In the genomic region with DNA sequence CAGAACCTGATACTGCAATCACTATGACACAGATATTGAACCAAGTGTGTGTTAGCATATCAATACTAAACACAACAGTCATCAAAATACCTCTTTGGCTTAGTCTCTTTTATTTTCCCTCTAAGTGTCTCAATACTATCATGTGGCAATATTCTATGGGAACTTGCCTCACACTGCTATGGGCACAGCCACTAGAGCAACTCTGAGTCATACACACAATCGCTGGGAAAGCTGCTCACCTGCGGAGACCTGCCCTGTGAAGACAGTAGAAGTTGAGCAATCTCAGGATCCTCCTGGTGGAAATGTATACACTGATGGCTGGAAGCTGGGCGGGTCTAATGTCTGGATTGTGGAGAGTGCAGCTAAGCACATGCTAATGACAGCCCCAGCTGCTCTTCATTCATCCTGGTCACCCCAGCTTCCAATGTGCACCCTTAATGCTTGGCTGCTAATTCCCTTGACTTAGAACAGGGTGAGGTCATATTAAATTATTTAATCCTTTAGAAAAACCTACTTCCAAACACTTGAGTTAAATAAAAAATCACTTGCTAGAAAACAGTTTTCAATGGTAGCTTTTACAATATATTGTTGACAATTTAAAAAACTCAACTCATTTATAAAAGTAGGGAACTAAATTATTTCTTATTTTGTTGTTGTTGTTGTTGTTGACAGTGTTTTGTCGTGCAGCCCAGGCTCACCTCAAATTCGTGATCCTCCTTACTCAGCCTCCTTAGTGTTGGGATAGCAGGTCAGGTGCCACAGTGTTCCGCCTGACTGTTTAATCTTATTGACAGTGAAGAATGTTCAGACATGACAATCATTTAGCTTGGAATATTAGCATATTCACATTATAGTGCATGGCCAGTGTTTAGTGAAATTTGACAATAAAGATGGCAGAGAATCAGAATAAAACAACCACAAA, we compare ENCODE assay signal across 17 mouse cellular contexts.
DNase-seq lines count a peak whose midpoint lies in the region; ATAC-seq and TF ChIP-seq lines count a peak whose summit lies in the region.
"Had no signal": no experiment of that assay in that cellular context is flagged by ENCODE, and none has a peak within 500 bp of the region (broad histone marks: within the 10 kb centered on the region; RNA-seq: fewer than 3 reads in every experiment).

No protein-coding gene starts in this region.

- no peaks in the 10 kb centered on the region for H3K36me3 ChIP-seq in intestine, embryonic 16.5 days (ENCODE audit: control insufficient read depth, insufficient read depth, low read length)
- no peaks in the 10 kb centered on the region for H3K36me3 ChIP-seq in intestine, embryonic 15.5 days
- H3K36me3 ChIP-seq in neural tube, embryonic 14.5 days (ENCODE audit: control insufficient read depth, insufficient read depth, low read length) = no peaks in the 10 kb centered on the region
- no peaks in the 10 kb centered on the region for H3K36me3 ChIP-seq in intestine, postnatal 0 days (ENCODE audit: control insufficient read depth, insufficient read depth)
- no peaks in the 10 kb centered on the region for H3K36me3 ChIP-seq in stomach, postnatal 0 days (ENCODE audit: control insufficient read depth, insufficient read depth, low read length)
- H3K36me3 ChIP-seq: heart, embryonic 13.5 days had no signal

- H3K27ac ChIP-seq in intestine, embryonic 16.5 days (ENCODE audit: low read length) = no peak overlapping the region
- H3K27ac ChIP-seq in intestine, embryonic 15.5 days = no peak overlapping the region
- H3K27ac ChIP-seq in neural tube, embryonic 14.5 days (ENCODE audit: low read depth, low read length) = no peak overlapping the region
- no peak overlapping the region for H3K27ac ChIP-seq in intestine, postnatal 0 days (ENCODE audit: low read depth, low read length)
- H3K27ac ChIP-seq in stomach, postnatal 0 days (replicated peaks) = no peak overlapping the region
- H3K27ac ChIP-seq: heart, embryonic 13.5 days had no signal

- no peak overlapping the region for H3K4me2 ChIP-seq in intestine, embryonic 16.5 days (ENCODE audit: low read depth, low read length)
- H3K4me2 ChIP-seq in intestine, embryonic 15.5 days (replicated peaks) = no peak overlapping the region
- no peak overlapping the region for H3K4me2 ChIP-seq in neural tube, embryonic 14.5 days (ENCODE audit: low read depth, low read length)
- no peak overlapping the region for H3K4me2 ChIP-seq in intestine, postnatal 0 days (replicated peaks; ENCODE audit: low read depth)
- H3K4me2 ChIP-seq in stomach, postnatal 0 days (replicated peaks; ENCODE audit: low read depth) = no peak overlapping the region

- intact Hi-C loops in left cerebral cortex, postnatal 25 days (cut with DNase I) = loop anchor here (1.0 to 5.0 kb wide), 2 partner anchors 75 to 381 kb away; no protein-coding TSS in a partner anchor

- no peak overlapping the region for H3K4me3 ChIP-seq in intestine, embryonic 16.5 days (ENCODE audit: low read length)
- no peak overlapping the region for H3K4me3 ChIP-seq in intestine, embryonic 15.5 days (replicated peaks)
- no peak overlapping the region for H3K4me3 ChIP-seq in neural tube, embryonic 14.5 days (ENCODE audit: low read depth, low read length)
- no peak overlapping the region for H3K4me3 ChIP-seq in intestine, postnatal 0 days (ENCODE audit: low read depth, low read length)
- no peak overlapping the region for H3K4me3 ChIP-seq in stomach, postnatal 0 days (ENCODE audit: low read depth, low read length)
- H3K4me3 ChIP-seq: heart, embryonic 13.5 days had no signal

- H3K9me3 ChIP-seq in intestine, embryonic 16.5 days (ENCODE audit: control insufficient read depth, low read length) = no peaks in the 10 kb centered on the region
- H3K9me3 ChIP-seq in intestine, embryonic 15.5 days = no peaks in the 10 kb centered on the region
- no peaks in the 10 kb centered on the region for H3K9me3 ChIP-seq in neural tube, embryonic 14.5 days (ENCODE audit: control insufficient read depth, low read length)
- no peaks in the 10 kb centered on the region for H3K9me3 ChIP-seq in intestine, postnatal 0 days (ENCODE audit: control insufficient read depth)
- no peaks in the 10 kb centered on the region for H3K9me3 ChIP-seq in stomach, postnatal 0 days (ENCODE audit: control insufficient read depth, low read length)
- H3K9me3 ChIP-seq: heart, embryonic 13.5 days had no signal

- TF ChIP-seq EP300 in stomach, postnatal 0 days (optimal IDR thresholded peaks at IDR 0.05) = no peak

- ATAC-seq in intestine, embryonic 16.5 days = peak; percentile 69
- no peak; the same call in 1 of the 2 replicates for ATAC-seq in intestine, embryonic 15.5 days
- ATAC-seq in neural tube, embryonic 14.5 days (ENCODE audit: low read depth) = peak; percentile 44; the same call in 1 of the 2 replicates
- peak; percentile 89 for ATAC-seq in intestine, postnatal 0 days
- peak; percentile 57; the same call in 1 of the 2 replicates for ATAC-seq in stomach, postnatal 0 days (ENCODE audit: low FRiP score, low TSS enrichment)
- ATAC-seq: inflammation-experienced regulatory T-cells, adult 6 months had no signal

- whole genome bisulfite sequencing in intestine, embryonic 16.5 days = 67% methylated on average over 6 of the region's 6 CpGs
- 68% methylated on average over 6 of the region's 6 CpGs for WGBS in intestine, embryonic 15.5 days
- WGBS in neural tube, embryonic 14.5 days = 76% methylated on average over 6 of the region's 6 CpGs
- 63% methylated on average over 6 of the region's 6 CpGs for WGBS in intestine, postnatal 0 days
- WGBS in stomach, postnatal 0 days = 64% methylated on average over 6 of the region's 6 CpGs

- H3K9ac ChIP-seq in intestine, embryonic 16.5 days (ENCODE audit: low read depth, low read length) = no peak overlapping the region
- H3K9ac ChIP-seq in intestine, embryonic 15.5 days = no peak overlapping the region
- H3K9ac ChIP-seq in neural tube, embryonic 14.5 days (replicated peaks; ENCODE audit: low read depth, low read length) = no peak overlapping the region
- no peak overlapping the region for H3K9ac ChIP-seq in intestine, postnatal 0 days (ENCODE audit: low read depth, low read length)
- no peak overlapping the region for H3K9ac ChIP-seq in stomach, postnatal 0 days (ENCODE audit: low read length)
- H3K9ac ChIP-seq: heart, embryonic 13.5 days had no signal

- no peak for DNase-seq in neural tube, embryonic 10.5 days (ENCODE audit: extremely low spot score, low spot score)
- DNase-seq in stomach, postnatal 0 days (ENCODE audit: low spot score) = no peak
- DNase-seq in left cerebral cortex, postnatal 25 days (ENCODE audit: low spot score in 2 of 2) = no peak
- DNase-seq in lung, postnatal 10 days = no peak
- DNase-seq: cerebellum, adult 9-10 months; embryo, embryonic 11 days; gastrocnemius, postnatal 36 days; heart, postnatal 4 days; layer of hippocampus, adult 9-11 months; right cerebral cortex, postnatal 4 days; thymus, adult 18-20 months had no signal

- no peak for TF ChIP-seq CTCF in intestine, postnatal 0 days (IDR thresholded peaks at IDR 0.05; ENCODE audit: low read depth)
- no peak for TF ChIP-seq CTCF in stomach, postnatal 0 days (IDR thresholded peaks at IDR 0.05; ENCODE audit: low read depth)

- H3K4me1 ChIP-seq in intestine, embryonic 16.5 days (ENCODE audit: control insufficient read depth, insufficient read depth, low read length) = no peaks in the 10 kb centered on the region
- no peaks in the 10 kb centered on the region for H3K4me1 ChIP-seq in intestine, embryonic 15.5 days (replicated peaks)
- no peaks in the 10 kb centered on the region for H3K4me1 ChIP-seq in neural tube, embryonic 14.5 days (ENCODE audit: control insufficient read depth, insufficient read depth, low read length)
- H3K4me1 ChIP-seq in intestine, postnatal 0 days (replicated peaks; ENCODE audit: control insufficient read depth, insufficient read depth, low read length) = no peaks in the 10 kb centered on the region
- H3K4me1 ChIP-seq in stomach, postnatal 0 days (replicated peaks; ENCODE audit: control insufficient read depth, insufficient read depth) = no peaks in the 10 kb centered on the region

- no peaks in the 10 kb centered on the region for H3K27me3 ChIP-seq in intestine, embryonic 16.5 days (replicated peaks; ENCODE audit: control insufficient read depth, insufficient read depth, low read length)
- no peaks in the 10 kb centered on the region for H3K27me3 ChIP-seq in intestine, embryonic 15.5 days (replicated peaks)
- no peaks in the 10 kb centered on the region for H3K27me3 ChIP-seq in neural tube, embryonic 14.5 days (ENCODE audit: control insufficient read depth, insufficient read depth, low read length)
- H3K27me3 ChIP-seq in intestine, postnatal 0 days (replicated peaks; ENCODE audit: control insufficient read depth, insufficient read depth, low read length) = no peaks in the 10 kb centered on the region
- no peaks in the 10 kb centered on the region for H3K27me3 ChIP-seq in stomach, postnatal 0 days (ENCODE audit: control insufficient read depth, insufficient read depth, low read length)
- H3K27me3 ChIP-seq: heart, embryonic 13.5 days had no signal
